8 mouse cellular contexts compared by ENCODE assay signal in genomic region chr11:106788775-106789459, GRCm38 (mm10). TPM values are rescaled to one million over a fixed set of nuclear protein-coding genes. Genes with fewer than 3 reads are reported as not detected.
DNase-seq lines count a peak whose midpoint lies in the region; ATAC-seq and TF ChIP-seq lines count a peak whose summit lies in the region.

Gene Ddx5 (minus strand): TSS chr11:106789185.
Gene Cep95 (plus strand): TSS chr11:106789252.

- no peak for TF ChIP-seq CTCF in ES-Bruce4 (IDR thresholded peaks at IDR 0.05; ENCODE audit: low read depth, low read length)

- H3K4me2 ChIP-seq in forebrain, embryonic 11.5 days (ENCODE audit: low read depth, low read length, severe bottlenecking): peak within 1 kb of the TSS; percentile 82
- H3K4me2 ChIP-seq in heart, embryonic 16.5 days (ENCODE audit: low read depth, low read length): peak within 1 kb of the TSS; percentile 80
- peak within 1 kb of the TSS; percentile 76 for H3K4me2 ChIP-seq in liver, embryonic 13.5 days
- peak within 1 kb of the TSS; percentile 94 for H3K4me2 ChIP-seq in stomach, embryonic 16.5 days (ENCODE audit: low read depth, low read length)

- no peaks in the 10 kb centered on the region for H3K9me3 ChIP-seq in ES-Bruce4 (replicated peaks; ENCODE audit: control insufficient read depth, insufficient read depth, low read length, poor library complexity, severe bottlenecking)
- H3K9me3 ChIP-seq in forebrain, embryonic 11.5 days (ENCODE audit: control insufficient read depth, low read length): no peaks in the 10 kb centered on the region
- H3K9me3 ChIP-seq in heart, embryonic 16.5 days (replicated peaks; ENCODE audit: control insufficient read depth, low read length): no peaks in the 10 kb centered on the region
- no peaks in the 10 kb centered on the region for H3K9me3 ChIP-seq in liver, embryonic 13.5 days (replicated peaks)
- no peaks in the 10 kb centered on the region for H3K9me3 ChIP-seq in stomach, embryonic 16.5 days (replicated peaks; ENCODE audit: control insufficient read depth, low read length)

- peak; percentile 97 for DNase-seq in c-Kit-positive CD71-positive TER-119-positive erythroid progenitor cells, embryonic 14.5 days (ENCODE audit: low spot score)
- peak; percentile 97 for DNase-seq in forebrain, embryonic 11.5 days (ENCODE audit: low spot score)
- DNase-seq in kidney, postnatal 25 days: peak; percentile 99 to 100
- peak; percentile 97 for DNase-seq in liver, embryonic 13.5 days
- peak; percentile 99 to 100 for DNase-seq in natural killer cell, adult 2 months (ENCODE audit: low spot score in 2 of 2)

- ATAC-seq in forebrain, embryonic 11.5 days (replicated peaks; ENCODE audit: low FRiP score): peak; percentile 89
- peak; percentile 90 for ATAC-seq in heart, embryonic 16.5 days (replicated peaks; ENCODE audit: extremely low read depth, insufficient read depth, low FRiP score)
- peak; percentile 87 for ATAC-seq in liver, embryonic 13.5 days (ENCODE audit: low read depth)
- peak; percentile 94 for ATAC-seq in stomach, embryonic 16.5 days (ENCODE audit: insufficient read depth, low FRiP score)

- no peaks in the 10 kb centered on the region for H3K27me3 ChIP-seq in ES-Bruce4 (ENCODE audit: control insufficient read depth, insufficient read depth, low read length, poor library complexity, severe bottlenecking)
- H3K27me3 ChIP-seq in forebrain, embryonic 11.5 days (ENCODE audit: control insufficient read depth, insufficient read depth, low read length): no peaks in the 10 kb centered on the region
- no peaks in the 10 kb centered on the region for H3K27me3 ChIP-seq in heart, embryonic 16.5 days (ENCODE audit: control insufficient read depth, insufficient read depth, low read length)
- no peaks in the 10 kb centered on the region for H3K27me3 ChIP-seq in liver, embryonic 13.5 days
- no peaks in the 10 kb centered on the region for H3K27me3 ChIP-seq in stomach, embryonic 16.5 days (ENCODE audit: control insufficient read depth, insufficient read depth, low read length)

- H3K9ac ChIP-seq in ES-Bruce4 (ENCODE audit: low read depth, poor library complexity, severe bottlenecking): peak within 1 kb of the TSS; percentile 99
- H3K9ac ChIP-seq in forebrain, embryonic 11.5 days (ENCODE audit: low read length): peak within 1 kb of the TSS; percentile 100
- H3K9ac ChIP-seq in heart, embryonic 16.5 days (ENCODE audit: low read length): peak within 1 kb of the TSS; percentile 99
- peak within 1 kb of the TSS; percentile 99 for H3K9ac ChIP-seq in liver, embryonic 13.5 days
- H3K9ac ChIP-seq in stomach, embryonic 16.5 days (ENCODE audit: low read length): peak within 1 kb of the TSS; percentile 98

- H3K4me1 ChIP-seq in ES-Bruce4 (ENCODE audit: control insufficient read depth, insufficient read depth, low read length): no peaks in the 10 kb centered on the region
- H3K4me1 ChIP-seq in forebrain, embryonic 11.5 days (replicated peaks; ENCODE audit: control insufficient read depth, insufficient read depth, low read length): no peaks in the 10 kb centered on the region
- H3K4me1 ChIP-seq in heart, embryonic 16.5 days (ENCODE audit: control insufficient read depth, insufficient read depth, low read length): peaks cover 22% of the 10 kb centered on the region
- peaks cover 35% of the 10 kb centered on the region for H3K4me1 ChIP-seq in liver, embryonic 13.5 days (replicated peaks)
- peaks cover 4% of the 10 kb centered on the region; the same call in 1 of the 2 replicates for H3K4me1 ChIP-seq in stomach, embryonic 16.5 days (ENCODE audit: control insufficient read depth, insufficient read depth, low read length)

- under 1% methylated on average over 58 of the region's 58 CpGs for WGBS in forebrain, embryonic 11.5 days
- WGBS in heart, embryonic 16.5 days: under 1% methylated on average over 58 of the region's 58 CpGs
- under 1% methylated on average over 58 of the region's 58 CpGs for WGBS in liver, embryonic 13.5 days (ENCODE audit: insufficient replicate concordance)
- WGBS in stomach, embryonic 16.5 days: under 1% methylated on average over 58 of the region's 58 CpGs

- peaks cover 41% of the 10 kb centered on the region for H3K36me3 ChIP-seq in ES-Bruce4 (ENCODE audit: control insufficient read depth, insufficient read depth, low read length, poor library complexity, severe bottlenecking)
- peaks cover 14% of the 10 kb centered on the region; the same call in 1 of the 2 replicates for H3K36me3 ChIP-seq in forebrain, embryonic 11.5 days (ENCODE audit: control insufficient read depth, insufficient read depth, low read length)
- H3K36me3 ChIP-seq in heart, embryonic 16.5 days (ENCODE audit: control insufficient read depth, insufficient read depth): peaks cover 24% of the 10 kb centered on the region
- peaks cover 53% of the 10 kb centered on the region for H3K36me3 ChIP-seq in liver, embryonic 13.5 days
- H3K36me3 ChIP-seq in stomach, embryonic 16.5 days (ENCODE audit: control insufficient read depth, insufficient read depth, low read length): peaks cover 9% of the 10 kb centered on the region; the same call in 1 of the 2 replicates

- H3K4me3 ChIP-seq in ES-Bruce4 (ENCODE audit: low read depth, low read length): peak within 1 kb of the TSS; percentile 100
- peak within 1 kb of the TSS; percentile 97 for H3K4me3 ChIP-seq in forebrain, embryonic 11.5 days (ENCODE audit: low read depth, low read length)
- H3K4me3 ChIP-seq in heart, embryonic 16.5 days (ENCODE audit: low read length): peak within 1 kb of the TSS; percentile 93
- peak within 1 kb of the TSS; percentile 96 for H3K4me3 ChIP-seq in liver, embryonic 13.5 days (replicated peaks)
- peak within 1 kb of the TSS; percentile 95 for H3K4me3 ChIP-seq in stomach, embryonic 16.5 days (replicated peaks; ENCODE audit: low read length)

- peak; percentile 49; the same call in 1 of the 2 replicates for TF ChIP-seq EP300 in ES-Bruce4 (IDR thresholded peaks at IDR 0.05; ENCODE audit: insufficient read depth, low read depth, low read length)

- H3K27ac ChIP-seq in ES-Bruce4 (ENCODE audit: insufficient read depth, low read length): peak within 1 kb of the TSS; percentile 79
- peak within 1 kb of the TSS; percentile 98 for H3K27ac ChIP-seq in forebrain, embryonic 11.5 days (ENCODE audit: low read depth, low read length)
- peak within 1 kb of the TSS; percentile 100 for H3K27ac ChIP-seq in heart, embryonic 16.5 days (ENCODE audit: low read length)
- peak within 1 kb of the TSS; percentile 99 for H3K27ac ChIP-seq in liver, embryonic 13.5 days
- peak within 1 kb of the TSS; percentile 99 for H3K27ac ChIP-seq in stomach, embryonic 16.5 days (ENCODE audit: low read length)

- peak; percentile 60 for TF ChIP-seq POLR2A in ES-Bruce4 (IDR thresholded peaks at IDR 0.05; ENCODE audit: insufficient read depth, low read length)

RNA-seq across cellular contexts. Expression of gene Ddx5, which starts in this region (rescaled TPM):
- 910 and 946 TPM in 2 replicates for polyA plus RNA-seq in ES-Bruce4 (2011; ENCODE audit: insufficient read depth, insufficient read length, low read depth, missing spikeins)
- polyA plus RNA-seq in forebrain, embryonic 11.5 days (2014; fragmentation: Nextera tagmentation; extraction: Ambion mirVana): 508 and 538 TPM in 2 replicates
- polyA plus RNA-seq in heart, embryonic 16.5 days (2015; fragmentation: Nextera tagmentation; extraction: Ambion mirVana): 213 and 237 TPM in 2 replicates
- 131 and 152 TPM in 2 replicates for polyA plus RNA-seq in liver, embryonic 13.5 days (2015; fragmentation: Nextera tagmentation; extraction: Ambion mirVana)
- polyA plus RNA-seq in stomach, embryonic 16.5 days (2015; fragmentation: Nextera tagmentation; extraction: Ambion mirVana): 304 and 316 TPM in 2 replicates

RNA-seq across cellular contexts. Expression of gene Cep95, which starts in this region (rescaled TPM):
- 29.5 and 30.6 TPM in 2 replicates for polyA plus RNA-seq in ES-Bruce4 (2011; ENCODE audit: insufficient read depth, insufficient read length, low read depth, missing spikeins)
- polyA plus RNA-seq in forebrain, embryonic 11.5 days (2014; fragmentation: Nextera tagmentation; extraction: Ambion mirVana): 20.8 and 23.0 TPM in 2 replicates
- polyA plus RNA-seq in heart, embryonic 16.5 days (2015; fragmentation: Nextera tagmentation; extraction: Ambion mirVana): 14.2 and 15.1 TPM in 2 replicates
- 8.1 and 11.4 TPM in 2 replicates for polyA plus RNA-seq in liver, embryonic 13.5 days (2015; fragmentation: Nextera tagmentation; extraction: Ambion mirVana)
- polyA plus RNA-seq in stomach, embryonic 16.5 days (2015; fragmentation: Nextera tagmentation; extraction: Ambion mirVana): 18.8 and 20.4 TPM in 2 replicates

Comparison
In these comparisons a context has a peak if more than half of its experiments do, and no peak if none do; other contexts are left out.
1. Peak in every context shown above with its lines: DNase-seq, ATAC-seq, H3K4me3 ChIP-seq and H3K27ac ChIP-seq.